Mouse (Mus musculus): ENCODE results near the gene Slc1a3.

DNA sequence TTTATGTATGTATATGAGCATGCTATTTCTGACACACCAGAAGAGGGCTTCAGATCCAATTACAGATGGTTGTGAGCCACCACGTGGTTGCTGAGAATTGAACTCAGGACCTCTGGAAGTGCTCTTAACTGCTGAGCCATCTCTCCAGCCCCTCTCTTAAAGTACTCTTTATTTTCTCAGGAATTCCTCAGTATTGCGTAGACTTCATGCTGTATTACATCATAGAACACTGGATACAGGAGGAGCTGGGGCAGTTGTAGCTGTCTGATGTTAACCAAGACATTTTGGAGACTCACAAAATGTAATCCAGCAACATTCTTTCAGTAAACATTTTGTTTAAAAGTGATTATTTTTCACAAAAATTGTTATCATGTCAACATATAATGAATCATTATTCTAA is 73.3 kb downstream of the Slc1a3 start:
- TF ChIP-seq CTCF (IDR thresholded peaks at IDR 0.05; ENCODE audit: borderline replicate concordance, control insufficient read depth, extremely low read depth, insufficient read depth, low read length, poor library complexity), result no peak
- no peak for TF ChIP-seq POLR2A (IDR thresholded peaks at IDR 0.05; ENCODE audit: control insufficient read depth, extremely low read depth, insufficient read depth, low read length, poor library complexity)
